Mouse (Mus musculus): ENCODE data around the gene Ak1. TPM values are rescaled to one million over a fixed set of nuclear protein-coding genes. Genes with fewer than 3 reads are reported as not detected.
A peak's percentile ranks its signal among the peaks of the same experiment; 100 is the strongest.

Gene Ak1
- polyA plus RNA-seq (2015; fragmentation: Nextera tagmentation; extraction: Ambion mirVana): 53.6 and 60.6 TPM in 2 replicates

GRCm38 (mm10) chr2:32621517-32621859, at the start of gene Ak1:
Ak1 (plus strand) TSS chr2:32621758.
- peak within 1 kb of the TSS; percentile 89 for H3K27ac ChIP-seq
- no peak within 1 kb of the TSS for H3K4me3 ChIP-seq
- peaks cover 66% of the 10 kb centered on the region for H3K4me1 ChIP-seq
- peak within 1 kb of the TSS; percentile 17 for H3K4me2 ChIP-seq
- WGBS: 7% methylated on average over 7 of the region's 7 CpGs
- no peak within 1 kb of the TSS for H3K9ac ChIP-seq
- H3K36me3 ChIP-seq: peaks cover 11% of the 10 kb centered on the region
- no peaks in the 10 kb centered on the region for H3K27me3 ChIP-seq
- ATAC-seq (ENCODE audit: borderline replicate concordance, extremely low read depth, low FRiP score, low TSS enrichment): 0 out of 2 replicates have a peak, but pooled peaks have one; percentile 3
- no peaks in the 10 kb centered on the region for H3K9me3 ChIP-seq

GRCm38 (mm10) chr2:32572196-32572595, 49.4 kb upstream of the Ak1 start:
- Histone ChIP-seq H3K9me3 (no peaks in the 10 kb centered on the region), H3K4me2 (no peak overlapping the region), H3K36me3 (peaks cover 26% of the 10 kb centered on the region), H3K27ac (no peak overlapping the region), H3K27me3 (no peaks in the 10 kb centered on the region), H3K4me3 (no peak overlapping the region), H3K4me1 (peaks cover 18% of the 10 kb centered on the region), H3K9ac (no peak overlapping the region)
- 91% methylated on average over 11 of the region's 11 CpGs for WGBS
- no peak for ATAC-seq (ENCODE audit: borderline replicate concordance, extremely low read depth, low FRiP score, low TSS enrichment)

- peaks cover 18% of the 10 kb centered on the region for H3K4me1 ChIP-seq
- ATAC-seq (ENCODE audit: borderline replicate concordance, extremely low read depth, low FRiP score, low TSS enrichment): no peak
These were observed 47.1 kb upstream of the Ak1 start, which contains the start of gene Pip5kl1 for GRCm38 (mm10) chr2:32574497-32574896. Pip5kl1 (plus strand) TSS chr2:32574797.

GRCm38 (mm10) chr2:32574901-32575585, 46.5 kb upstream of the Ak1 start:
- Histone ChIP-seq H3K4me3 (peak overlapping the region; percentile 32), H3K9me3 (no peaks in the 10 kb centered on the region), H3K27ac (no peak overlapping the region), H3K36me3 (peaks cover 5% of the 10 kb centered on the region; the same call in 1 of the 2 replicates), H3K4me1 (peaks cover 18% of the 10 kb centered on the region), H3K27me3 (peaks cover 23% of the 10 kb centered on the region), H3K4me2 (peak overlapping the region; percentile 72), H3K9ac (peak overlapping the region; percentile 30; the same call in 1 of the 2 replicates)
- no peak for ATAC-seq (ENCODE audit: borderline replicate concordance, extremely low read depth, low FRiP score, low TSS enrichment)
- WGBS: 2% methylated on average over 26 of the region's 26 CpGs

More at GRCm38 (mm10) chr2:32574497-32574896, 47.1 kb upstream of the Ak1 start, which contains the start of gene Pip5kl1:
- H3K9me3 ChIP-seq: no peaks in the 10 kb centered on the region
- 71% methylated on average over 6 of the region's 6 CpGs for WGBS
- peak within 1 kb of the TSS; percentile 32 for H3K4me3 ChIP-seq
- H3K27me3 ChIP-seq: peaks cover 17% of the 10 kb centered on the region
- peaks cover 5% of the 10 kb centered on the region; the same call in 1 of the 2 replicates for H3K36me3 ChIP-seq
- no peak within 1 kb of the TSS for H3K27ac ChIP-seq
- H3K4me2 ChIP-seq: peak within 1 kb of the TSS; percentile 72
- peak within 1 kb of the TSS; percentile 30; the same call in 1 of the 2 replicates for H3K9ac ChIP-seq

- no peak; the same call in 1 of the 2 replicates for ATAC-seq (ENCODE audit: borderline replicate concordance, extremely low read depth, low FRiP score, low TSS enrichment)
- Histone ChIP-seq H3K27ac (no peak within 1 kb of the TSS), H3K4me3 (peak within 1 kb of the TSS; percentile 32), H3K36me3 (peaks cover 5% of the 10 kb centered on the region; the same call in 1 of the 2 replicates), H3K9me3 (no peaks in the 10 kb centered on the region), H3K27me3 (peaks cover 25% of the 10 kb centered on the region), H3K4me2 (peak within 1 kb of the TSS; percentile 72), H3K9ac (peak within 1 kb of the TSS; percentile 30; the same call in 1 of the 2 replicates), H3K4me1 (peaks cover 18% of the 10 kb centered on the region)
- 8% methylated on average over 28 of the region's 28 CpGs for WGBS
These were observed 45.9 kb upstream of the Ak1 start, which contains the start of gene 9430097D07Rik for GRCm38 (mm10) chr2:32575586-32576160. 9430097D07Rik (minus strand) TSS chr2:32575684.

- Histone ChIP-seq H3K9me3 (no peaks in the 10 kb centered on the region), H3K9ac (no peak overlapping the region), H3K4me3 (no peak overlapping the region), H3K36me3 (peaks cover 5% of the 10 kb centered on the region; the same call in 1 of the 2 replicates), H3K27me3 (peaks cover 25% of the 10 kb centered on the region), H3K4me2 (no peak overlapping the region), H3K4me1 (peaks cover 15% of the 10 kb centered on the region), H3K27ac (no peak overlapping the region)
- WGBS: 81% methylated on average over 9 of the region's 9 CpGs
- ATAC-seq (ENCODE audit: borderline replicate concordance, extremely low read depth, low FRiP score, low TSS enrichment): no peak
These were observed 45.0 kb upstream of the Ak1 start for GRCm38 (mm10) chr2:32576532-32576931.

- Histone ChIP-seq H3K27me3 (peaks cover 25% of the 10 kb centered on the region), H3K27ac (no peak overlapping the region), H3K4me1 (peaks cover 14% of the 10 kb centered on the region), H3K4me2 (no peak overlapping the region; the same call in 1 of the 2 replicates), H3K9me3 (no peaks in the 10 kb centered on the region), H3K36me3 (no peaks in the 10 kb centered on the region; the same call in 1 of the 2 replicates), H3K4me3 (no peak overlapping the region), H3K9ac (no peak overlapping the region)
- ATAC-seq (ENCODE audit: borderline replicate concordance, extremely low read depth, low FRiP score, low TSS enrichment): no peak
- WGBS: 35% methylated on average over 24 of the region's 30 CpGs
These were observed 43.2 kb upstream of the Ak1 start for GRCm38 (mm10) chr2:32578146-32579046.

- H3K4me3 ChIP-seq: peak overlapping the region; percentile 25
- H3K36me3 ChIP-seq: no peaks in the 10 kb centered on the region
- H3K27me3 ChIP-seq: peaks cover 25% of the 10 kb centered on the region
- H3K4me1 ChIP-seq: peaks cover 6% of the 10 kb centered on the region; the same call in 1 of the 2 replicates
- no peak overlapping the region for H3K27ac ChIP-seq
- H3K9ac ChIP-seq: no peak overlapping the region
- WGBS: 41% methylated on average over 19 of the region's 19 CpGs
- no peaks in the 10 kb centered on the region for H3K9me3 ChIP-seq
- peak overlapping the region; percentile 33 for H3K4me2 ChIP-seq
- peak; percentile 25; the same call in 1 of the 2 replicates for ATAC-seq (ENCODE audit: borderline replicate concordance, extremely low read depth, low FRiP score, low TSS enrichment)
These were observed 40.0 kb upstream of the Ak1 start for GRCm38 (mm10) chr2:32581450-32582095.

- no peaks in the 10 kb centered on the region for H3K9me3 ChIP-seq
- peaks cover 16% of the 10 kb centered on the region for H3K4me1 ChIP-seq
- peak overlapping the region; percentile 25 for H3K4me3 ChIP-seq
- ATAC-seq (ENCODE audit: borderline replicate concordance, extremely low read depth, low FRiP score, low TSS enrichment): peak; percentile 32
- H3K4me2 ChIP-seq: peak overlapping the region; percentile 63
- peaks cover 21% of the 10 kb centered on the region for H3K27me3 ChIP-seq
- 9% methylated on average over 37 of the region's 37 CpGs for WGBS
- no peaks in the 10 kb centered on the region for H3K36me3 ChIP-seq
- no peak overlapping the region for H3K27ac ChIP-seq
- H3K9ac ChIP-seq: 0 out of 2 replicates have a peak overlapping the region, but pooled peaks have one; percentile 27
These were observed 38.4 kb upstream of the Ak1 start for GRCm38 (mm10) chr2:32582830-32583799.

GRCm38 (mm10) chr2:32585149-32585714, 36.3 kb upstream of the Ak1 start:
- ATAC-seq (ENCODE audit: borderline replicate concordance, extremely low read depth, low FRiP score, low TSS enrichment): no peak
- WGBS: 83% methylated on average over 7 of the region's 7 CpGs
- no peak overlapping the region for H3K4me3 ChIP-seq
- H3K36me3 ChIP-seq: no peaks in the 10 kb centered on the region
- no peak overlapping the region for H3K4me2 ChIP-seq
- H3K4me1 ChIP-seq: peaks cover 34% of the 10 kb centered on the region
- H3K27me3 ChIP-seq: peaks cover under 1% of the 10 kb centered on the region; the same call in 1 of the 2 replicates
- H3K9ac ChIP-seq: no peak overlapping the region
- no peaks in the 10 kb centered on the region for H3K9me3 ChIP-seq
- H3K27ac ChIP-seq: no peak overlapping the region

Measured in lung, embryonic 15.5 days (tissue).